Mouse (Mus musculus) embryonic facial prominence, embryonic 13.5 days (tissue): ENCODE data around the gene Vmn1r217. TPM values are rescaled to one million over a fixed set of nuclear protein-coding genes. Genes with fewer than 3 reads are reported as not detected.
"Not testable (repeated sequence)": the region's sequence is repeated elsewhere in the genome, so short reads cannot be mapped to it uniquely, and the experiment has no call there.

Experiments used
- ATAC-seq: fragments of 200-750 bp; cut with Nextera tagmentation; 2 replicates; pipeline ENCODE4 v1.8.0; 2017; ENCODE audit warnings: low read depth; ENCODE audit not compliant: insufficient number of reproducible peaks, insufficient read depth, low FRiP score, low TSS enrichment
- H3K27ac ChIP-seq: fragments of 300-500 bp; sonication (generic); 2 replicates; pipeline ENCODE4 v1.5.1; 2015; ENCODE audit warnings: moderate library complexity, mild to moderate bottlenecking, inconsistent platforms
- H3K27me3 ChIP-seq: fragments of 300-500 bp; sonication (generic); 2 replicates; pipeline ENCODE4 v1.6.1; 2015; ENCODE audit warnings: mild to moderate bottlenecking, inconsistent platforms
- H3K36me3 ChIP-seq: fragments of 300-500 bp; sonication (generic); 2 replicates; pipeline ENCODE4 v1.6.1; 2015; ENCODE audit warnings: mild to moderate bottlenecking, inconsistent platforms
- H3K4me1 ChIP-seq: fragments of 300-500 bp; sonication (generic); 2 replicates; pipeline ENCODE4 v1.6.1; 2015; ENCODE audit warnings: inconsistent platforms
- H3K4me2 ChIP-seq: fragments of 300-500 bp; sonication (generic); 2 replicates; pipeline ENCODE4 v1.6.1; 2015; ENCODE audit warnings: moderate library complexity, mild to moderate bottlenecking, inconsistent platforms
- H3K4me3 ChIP-seq: fragments of 300-500 bp; sonication (generic); 2 replicates; pipeline ENCODE4 v1.5.1; 2015; ENCODE audit warnings: mild to moderate bottlenecking, inconsistent platforms
- H3K9ac ChIP-seq: fragments of 300-500 bp; sonication (generic); 2 replicates; pipeline ENCODE4 v1.6.1; 2015; ENCODE audit warnings: mild to moderate bottlenecking, inconsistent platforms
- H3K9me3 ChIP-seq: fragments of 300-500 bp; sonication (generic); 2 replicates; pipeline ENCODE4 v1.6.1; 2016; ENCODE audit warnings: inconsistent platforms
- WGBS: fragments of 180-500 bp; shearing (Covaris S2); methylation state at CpG from one replicate; pipeline ENCODE4 v1.1.7; 2015; ENCODE audit warnings: mixed read lengths; 5-methylcytosine and 5-hydroxymethylcytosine counted together
- polyA plus RNA-seq: library from polyadenylated mRNA; unstranded; fragments of >200 nt; fragmentation: Nextera tagmentation; extraction: Ambion mirVana; gene quantifications from 2 replicates; pipeline ENCODE4 v1.2.1, GENCODE M21; 2015

The Vmn1r217 gene
- not detected in 2 replicates for polyA plus RNA-seq

DNA sequence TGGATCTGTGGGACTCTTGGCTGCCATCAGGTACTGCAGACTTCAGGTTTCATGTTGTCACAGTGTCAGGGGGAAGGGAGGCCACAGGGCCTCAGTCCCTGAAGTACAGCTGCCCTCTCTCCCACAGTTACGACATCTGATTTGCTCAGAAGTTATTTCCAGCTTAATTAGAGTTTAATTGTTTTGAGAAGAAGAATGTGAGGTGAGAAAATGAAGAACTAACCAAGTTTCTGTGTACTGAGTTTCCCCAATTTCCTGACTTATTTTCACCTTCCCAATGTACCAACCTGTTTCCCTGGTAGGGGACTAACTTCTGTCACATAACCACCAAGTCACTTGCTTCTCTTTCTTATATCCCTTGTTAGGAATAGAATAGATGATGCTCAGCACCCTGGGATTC, at the start of gene Vmn1r217:
TSS of gene Vmn1r217 (minus strand) at position 101 of the 400 bp plus-strand sequence.
- H3K4me2 ChIP-seq, H3K4me3 ChIP-seq, H3K27ac ChIP-seq, H3K9me3 ChIP-seq, ATAC-seq, H3K27me3 ChIP-seq, H3K9ac ChIP-seq, H3K4me1 ChIP-seq, H3K36me3 ChIP-seq: not testable (repeated sequence)
- 68% methylated on average over 1 of the region's 1 CpGs for WGBS

DNA sequence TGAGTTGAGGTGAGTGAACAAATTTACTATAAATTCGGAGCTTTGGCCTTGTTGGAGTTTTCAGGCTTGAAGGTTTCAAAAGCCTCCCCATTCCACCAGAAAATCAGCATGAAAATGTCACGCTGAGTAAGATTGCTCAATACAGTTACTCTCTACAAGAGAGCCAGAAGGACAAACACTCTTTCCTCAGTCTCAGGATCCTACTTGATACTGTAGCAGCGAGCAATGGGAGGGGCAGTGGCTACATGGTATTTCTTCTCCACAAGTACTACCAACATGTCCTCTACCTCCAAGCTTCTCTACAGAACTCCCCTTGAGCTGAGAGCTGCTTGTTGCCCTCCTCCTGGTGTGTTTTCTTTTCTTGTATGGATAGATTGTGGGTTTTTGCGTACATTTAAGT, 48.4 kb upstream of the Vmn1r217 start:
- ATAC-seq, H3K27me3 ChIP-seq, H3K36me3 ChIP-seq, H3K4me1 ChIP-seq, H3K4me3 ChIP-seq, H3K27ac ChIP-seq, H3K9ac ChIP-seq, H3K9me3 ChIP-seq, H3K4me2 ChIP-seq: not testable (repeated sequence)
- WGBS, result 82% methylated on average over 4 of the region's 4 CpGs

GRCm38 (mm10) chr13:23159012-23159411, 41.0 kb upstream of the Vmn1r217 start, which contains the start of gene Vmn1r219:
TSS of gene Vmn1r219 (plus strand) at chr13:23159312.
- H3K4me3 ChIP-seq, result no peak within 1 kb of the TSS
- no peak within 1 kb of the TSS for H3K27ac ChIP-seq
- H3K9ac ChIP-seq, result no peak within 1 kb of the TSS
- WGBS, result 79% methylated on average over 4 of the region's 4 CpGs
- H3K36me3 ChIP-seq, result no peaks in the 10 kb centered on the region
- no peak for ATAC-seq
- H3K9me3 ChIP-seq, result no peaks in the 10 kb centered on the region
- H3K4me1 ChIP-seq, result no peaks in the 10 kb centered on the region
- no peaks in the 10 kb centered on the region for H3K27me3 ChIP-seq
- no peak within 1 kb of the TSS for H3K4me2 ChIP-seq

- Histone ChIP-seq H3K4me1 (no peaks in the 10 kb centered on the region), H3K9me3 (no peaks in the 10 kb centered on the region), H3K4me2 (no peak overlapping the region), H3K9ac (no peak overlapping the region), H3K36me3 (no peaks in the 10 kb centered on the region), H3K27ac (no peak overlapping the region), H3K27me3 (no peaks in the 10 kb centered on the region), H3K4me3 (no peak overlapping the region)
- 72% methylated on average over 3 of the region's 3 CpGs for WGBS
- ATAC-seq, result no peak
These were observed 39.8 kb upstream of the Vmn1r217 start for GRCm38 (mm10) chr13:23157848-23158247.

GRCm38 (mm10) chr13:23138880-23139279, 20.9 kb upstream of the Vmn1r217 start:
- Histone ChIP-seq H3K4me2 (no peak overlapping the region), H3K4me1 (no peaks in the 10 kb centered on the region), H3K9me3 (no peaks in the 10 kb centered on the region), H3K27me3 (no peaks in the 10 kb centered on the region), H3K9ac (no peak overlapping the region), H3K4me3 (no peak overlapping the region), H3K27ac (no peak overlapping the region), H3K36me3 (no peaks in the 10 kb centered on the region)
- ATAC-seq, result no peak
- 84% methylated on average over 2 of the region's 2 CpGs for WGBS

- no peaks in the 10 kb centered on the region for H3K4me1 ChIP-seq
- H3K36me3 ChIP-seq, result no peaks in the 10 kb centered on the region
- no peak overlapping the region for H3K27ac ChIP-seq
- no peaks in the 10 kb centered on the region for H3K27me3 ChIP-seq
- H3K4me3 ChIP-seq, result no peak overlapping the region
- no peak overlapping the region for H3K4me2 ChIP-seq
- ATAC-seq, result no peak
- 65% methylated on average over 1 of the region's 1 CpGs for WGBS
- H3K9me3 ChIP-seq, result no peaks in the 10 kb centered on the region
- no peak overlapping the region for H3K9ac ChIP-seq
These were observed 15.5 kb upstream of the Vmn1r217 start for GRCm38 (mm10) chr13:23133501-23133900.

- no peak within 1 kb of the TSS for H3K4me3 ChIP-seq
- H3K9me3 ChIP-seq, result no peaks in the 10 kb centered on the region
- no peaks in the 10 kb centered on the region for H3K4me1 ChIP-seq
- H3K36me3 ChIP-seq, result no peaks in the 10 kb centered on the region
- H3K27me3 ChIP-seq, result no peaks in the 10 kb centered on the region
- H3K27ac ChIP-seq, result no peak within 1 kb of the TSS
- 65% methylated on average over 3 of the region's 3 CpGs for WGBS
- H3K4me2 ChIP-seq, result no peak within 1 kb of the TSS
- no peak within 1 kb of the TSS for H3K9ac ChIP-seq
- no peak for ATAC-seq
These were observed 15.1 kb upstream of the Vmn1r217 start, which contains the start of gene Vmn1r218 for GRCm38 (mm10) chr13:23133099-23133498. TSS of gene Vmn1r218 (plus strand) at chr13:23133155.

DNA sequence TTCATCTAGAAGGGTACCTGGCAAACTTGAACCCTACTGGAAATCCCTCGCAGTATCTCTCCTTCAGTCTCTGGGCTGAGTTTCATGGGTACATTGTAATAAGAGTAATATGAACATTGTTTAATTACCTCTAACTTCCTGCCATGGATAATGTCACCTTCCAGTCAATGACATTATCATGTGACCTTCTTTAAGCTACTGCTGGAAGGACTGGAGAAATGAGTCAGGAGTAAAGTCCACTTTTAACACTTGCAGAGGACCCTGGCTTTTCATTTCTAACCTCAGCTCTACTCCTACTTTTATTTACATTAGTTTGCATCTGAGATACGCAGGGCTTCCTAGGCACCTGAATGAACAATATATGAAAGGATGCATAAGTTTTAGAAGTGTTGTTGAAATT, 2.6 kb upstream of the Vmn1r217 start:
- no peak for ATAC-seq
- no peaks in the 10 kb centered on the region for H3K9me3 ChIP-seq
- no peak overlapping the region for H3K4me3 ChIP-seq

DNA sequence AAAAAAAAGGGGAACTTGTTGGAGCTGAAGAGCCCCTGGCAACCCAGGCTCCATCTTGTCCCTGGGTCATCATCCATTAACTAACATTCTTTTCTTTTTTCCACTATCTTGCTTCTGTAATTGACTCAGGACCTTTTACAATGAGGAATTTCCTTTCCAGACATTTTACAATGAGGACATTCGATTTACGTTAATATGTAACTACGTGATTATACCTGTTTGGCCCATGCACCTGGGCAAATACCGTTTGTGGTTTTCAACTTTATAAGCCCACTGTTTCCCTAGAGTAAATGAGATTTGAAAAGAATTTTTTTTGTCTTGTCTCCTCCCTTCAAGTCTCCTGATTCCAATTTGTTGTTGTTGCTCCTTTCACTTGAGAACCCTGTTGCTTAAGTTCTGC, 23.6 kb downstream of the Vmn1r217 start:
- ATAC-seq, result no peak
- H3K4me1 ChIP-seq, result no peaks in the 10 kb centered on the region
- H3K9me3 ChIP-seq, result no peaks in the 10 kb centered on the region
- H3K9ac ChIP-seq, result no peak overlapping the region
- no peaks in the 10 kb centered on the region for H3K36me3 ChIP-seq
- no peak overlapping the region for H3K27ac ChIP-seq
- H3K4me2 ChIP-seq, result no peak overlapping the region
- WGBS, result 88% methylated on average over 4 of the region's 4 CpGs
- no peak overlapping the region for H3K4me3 ChIP-seq
- H3K27me3 ChIP-seq, result no peaks in the 10 kb centered on the region

More for the DNA sequence above, 2.6 kb upstream of the Vmn1r217 start:
- Histone ChIP-seq H3K4me2 (no peak overlapping the region), H3K4me1 (no peaks in the 10 kb centered on the region), H3K27me3 (no peaks in the 10 kb centered on the region), H3K27ac (no peak overlapping the region), H3K9ac (no peak overlapping the region), H3K36me3 (no peaks in the 10 kb centered on the region)
- WGBS, result 88% methylated on average over 2 of the region's 2 CpGs

DNA sequence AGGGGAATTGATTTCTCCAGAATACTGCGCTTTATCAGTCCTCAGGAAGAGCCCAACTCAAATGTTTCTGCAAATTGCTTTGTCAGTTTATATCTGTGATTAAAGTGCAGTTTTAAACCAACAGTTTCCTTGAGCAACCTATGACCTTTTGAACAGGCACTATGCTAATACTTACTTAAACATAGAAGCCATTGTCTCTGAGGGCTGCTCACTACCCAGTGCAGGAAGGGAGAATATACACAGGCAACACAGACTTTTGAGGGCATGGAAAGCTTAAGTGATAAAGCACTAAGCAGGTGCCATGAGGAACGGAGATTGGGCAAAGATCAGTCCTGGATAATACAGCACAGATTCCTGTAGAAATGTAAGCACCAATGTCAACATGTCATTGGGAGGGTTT, 48.7 kb downstream of the Vmn1r217 start:
- H3K4me1 ChIP-seq, result no peaks in the 10 kb centered on the region
- H3K9ac ChIP-seq, result no peak overlapping the region
- no peak for ATAC-seq
- H3K4me3 ChIP-seq, result no peak overlapping the region
- no peak overlapping the region for H3K27ac ChIP-seq
- WGBS, result 81% methylated on average over 2 of the region's 2 CpGs
- no peak overlapping the region for H3K4me2 ChIP-seq
- no peaks in the 10 kb centered on the region for H3K36me3 ChIP-seq
- H3K27me3 ChIP-seq, result no peaks in the 10 kb centered on the region
- H3K9me3 ChIP-seq, result no peaks in the 10 kb centered on the region

DNA sequence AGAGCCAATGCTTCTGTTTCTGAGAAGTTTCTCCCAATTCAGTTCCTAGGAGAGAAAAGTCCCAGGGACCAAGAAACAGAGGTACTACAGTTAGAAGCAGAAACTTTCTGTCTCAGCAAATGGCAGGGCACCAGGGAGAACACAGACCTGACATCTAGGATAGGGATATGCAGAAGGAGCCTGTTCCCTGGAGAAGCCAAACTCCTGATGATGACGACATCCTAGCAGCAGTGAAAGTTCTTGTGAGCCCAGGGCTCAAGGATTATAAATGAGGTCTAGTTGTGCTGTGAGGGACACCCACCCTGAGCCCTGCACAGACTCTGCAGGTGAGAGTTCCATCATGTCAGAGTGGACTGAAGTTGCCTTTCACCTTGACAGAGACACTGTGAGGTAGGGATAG, 50.3 kb downstream of the Vmn1r217 start, which contains the start of gene Vmn1r215:
TSS of gene Vmn1r215 (plus strand) at position 301 of the 400 bp plus-strand sequence.
- no peak for ATAC-seq
- no peaks in the 10 kb centered on the region for H3K36me3 ChIP-seq
- no peak within 1 kb of the TSS for H3K4me2 ChIP-seq
- 73% methylated on average over 1 of the region's 1 CpGs for WGBS
- H3K27ac ChIP-seq, result no peak within 1 kb of the TSS
- H3K4me1 ChIP-seq, result no peaks in the 10 kb centered on the region
- no peak within 1 kb of the TSS for H3K4me3 ChIP-seq
- H3K27me3 ChIP-seq, result no peaks in the 10 kb centered on the region
- H3K9ac ChIP-seq, result no peak within 1 kb of the TSS
- H3K9me3 ChIP-seq, result no peaks in the 10 kb centered on the region

DNA sequence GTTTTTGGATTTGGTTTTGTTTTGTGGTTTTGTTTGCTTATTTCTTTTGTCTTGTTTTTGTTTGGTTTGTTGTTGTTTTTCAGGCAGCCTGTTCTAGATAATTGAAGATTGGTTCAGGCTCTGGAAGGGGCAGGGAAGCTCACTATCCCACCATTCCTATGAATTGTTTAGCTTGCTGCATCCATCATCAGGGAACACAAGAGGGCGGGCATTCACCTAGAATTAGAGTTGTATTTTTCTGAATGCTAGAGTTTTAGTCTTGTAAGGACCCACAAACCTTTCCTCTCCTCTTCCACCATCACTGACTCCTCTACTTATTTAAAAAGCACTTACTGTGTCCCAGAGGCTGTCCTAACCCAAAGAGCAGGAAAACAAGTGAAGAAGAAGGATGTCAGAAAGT, 60.2 kb downstream of the Vmn1r217 start:
- no peak for ATAC-seq
- Histone ChIP-seq H3K4me3 (no peak overlapping the region), H3K27ac (no peak overlapping the region), H3K9me3 (no peaks in the 10 kb centered on the region), H3K36me3 (no peaks in the 10 kb centered on the region), H3K27me3 (no peaks in the 10 kb centered on the region), H3K9ac (no peak overlapping the region), H3K4me2 (no peak overlapping the region), H3K4me1 (no peaks in the 10 kb centered on the region)
- 48% methylated on average over 1 of the region's 1 CpGs for WGBS
